Mouse (Mus musculus) limb, embryonic 11.5 days (tissue): ENCODE measurements around the gene Acsl1. TPM values are rescaled to one million over a fixed set of nuclear protein-coding genes. Genes with fewer than 3 reads are reported as not detected.

Experiments used
- ATAC-seq: fragments of 200-750 bp; cut with Nextera tagmentation; 2 replicates; pipeline ENCODE4 v1.8.0; 2017; ENCODE audit warnings: low read depth; ENCODE audit not compliant: insufficient number of reproducible peaks, low FRiP score, low TSS enrichment
- DNase-seq: peaks from one replicate; pipeline ENCODE4 v3.0.0-alpha.2; 2015; ENCODE audit warnings: low spot score
- H3K27ac ChIP-seq: fragments of 300-500 bp; sonication (generic); replicated peaks from 2 replicates; pipeline ENCODE4 v1.5.1; 2014; ENCODE audit warnings: low read depth, mild to moderate bottlenecking, low read length
- H3K27me3 ChIP-seq: fragments of 300-500 bp; sonication (generic); 2 replicates; pipeline ENCODE4 v1.6.1; 2014; ENCODE audit warnings: mild to moderate bottlenecking, low read length, mixed read lengths; ENCODE audit not compliant: control insufficient read depth, insufficient read depth
- H3K36me3 ChIP-seq: fragments of 300-500 bp; sonication (generic); 2 replicates; pipeline ENCODE4 v1.6.1; 2014; ENCODE audit warnings: mild to moderate bottlenecking, low read length, moderate library complexity, mixed read lengths; ENCODE audit not compliant: control insufficient read depth, insufficient read depth
- H3K4me1 ChIP-seq: fragments of 300-500 bp; sonication (generic); 2 replicates; pipeline ENCODE4 v1.6.1; 2014; ENCODE audit warnings: low read length, mixed read lengths; ENCODE audit not compliant: control insufficient read depth, insufficient read depth
- H3K4me2 ChIP-seq: fragments of 300-500 bp; sonication (generic); 2 replicates; pipeline ENCODE4 v1.6.1; 2014; ENCODE audit warnings: low read depth, mild to moderate bottlenecking, moderate library complexity; ENCODE audit not compliant: severe bottlenecking
- H3K4me3 ChIP-seq: fragments of 300-500 bp; sonication (generic); 2 replicates; pipeline ENCODE4 v1.5.1; 2014; ENCODE audit warnings: low read depth, low read length
- H3K9ac ChIP-seq: fragments of 300-500 bp; sonication (generic); 2 replicates; pipeline ENCODE4 v1.6.1; 2014; ENCODE audit warnings: mild to moderate bottlenecking, low read length
- H3K9me3 ChIP-seq: fragments of 300-500 bp; sonication (generic); 2 replicates; pipeline ENCODE4 v1.6.1; 2016; ENCODE audit warnings: low read length; ENCODE audit not compliant: control insufficient read depth
- WGBS: fragments of 180-500 bp; shearing (Covaris S2); extraction: QIAGEN DNeasy Blood & Tissue Kit; methylation state at CpG from one replicate; pipeline ENCODE4 v1.1.7; 2014; 5-methylcytosine and 5-hydroxymethylcytosine counted together
- polyA plus RNA-seq: library from polyadenylated mRNA; unstranded; fragments of >200 nt; fragmentation: Nextera tagmentation; extraction: Ambion mirVana; gene quantifications from 2 replicates; pipeline ENCODE4 v1.2.1, GENCODE M21; 2014

Acsl1 gene
- polyA plus RNA-seq, 1 experiment from 2014 or later, result 6.9 TPM

DNA sequence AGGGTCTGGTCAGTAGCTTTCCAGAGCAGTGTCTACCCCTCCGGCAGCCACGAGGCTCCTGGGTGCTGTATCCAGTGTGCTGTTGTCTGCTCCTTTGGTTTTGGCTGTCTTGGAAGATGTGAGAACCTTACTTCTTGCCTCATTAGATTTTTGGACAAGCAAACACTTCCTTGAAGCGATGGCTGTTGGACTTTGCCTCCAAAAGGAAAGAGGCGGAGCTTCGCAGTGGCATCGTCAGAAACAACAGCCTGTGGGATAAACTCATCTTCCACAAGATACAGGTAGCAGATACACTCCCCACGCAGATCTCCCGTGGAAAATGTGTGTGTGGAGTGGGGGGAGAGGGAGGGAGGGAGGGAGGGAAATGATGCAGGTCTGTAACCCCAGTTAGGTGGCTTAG is 55.3 kb downstream of the Acsl1 start:
- no peak for ATAC-seq

DNA sequence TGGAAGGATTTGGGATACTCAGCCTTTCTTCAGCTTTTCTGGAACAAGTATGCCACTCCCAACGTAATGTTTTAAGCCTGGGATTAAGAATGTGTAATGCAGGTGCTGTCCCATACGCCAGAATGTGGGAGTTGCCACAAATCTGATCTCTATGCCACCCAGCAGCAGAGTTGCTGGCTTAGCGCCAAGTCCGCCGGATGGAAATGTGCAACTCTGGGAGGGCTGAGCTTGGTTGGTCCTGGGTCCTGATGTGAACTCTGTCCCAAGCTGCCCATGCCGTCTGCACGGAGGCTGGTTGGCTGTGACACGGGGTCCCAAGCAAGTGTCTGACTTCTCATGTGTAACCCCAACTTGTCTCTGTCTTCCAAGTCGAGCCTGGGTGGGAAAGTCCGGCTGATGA is 56.0 kb downstream of the Acsl1 start:
- Histone ChIP-seq H3K9ac (no peak overlapping the region), H3K27ac (no peak overlapping the region), H3K4me1 (no peaks in the 10 kb centered on the region), H3K27me3 (no peaks in the 10 kb centered on the region), H3K9me3 (no peaks in the 10 kb centered on the region), H3K4me3 (no peak overlapping the region), H3K36me3 (no peaks in the 10 kb centered on the region), H3K4me2 (no peak overlapping the region)
- 84% methylated on average over 10 of the region's 10 CpGs for WGBS
- no peak for DNase-seq
- no peak for ATAC-seq

More for the DNA sequence above, 55.3 kb downstream of the Acsl1 start:
- DNase-seq, result no peak
- peaks cover 2% of the 10 kb centered on the region; the same call in 1 of the 2 replicates for H3K36me3 ChIP-seq
- no peaks in the 10 kb centered on the region for H3K27me3 ChIP-seq
- 91% methylated on average over 8 of the region's 8 CpGs for WGBS
- H3K9ac ChIP-seq, result no peak overlapping the region
- H3K27ac ChIP-seq, result no peak overlapping the region
- H3K4me2 ChIP-seq, result no peak overlapping the region
- H3K4me3 ChIP-seq, result no peak overlapping the region
- no peaks in the 10 kb centered on the region for H3K4me1 ChIP-seq
- no peaks in the 10 kb centered on the region for H3K9me3 ChIP-seq

DNA sequence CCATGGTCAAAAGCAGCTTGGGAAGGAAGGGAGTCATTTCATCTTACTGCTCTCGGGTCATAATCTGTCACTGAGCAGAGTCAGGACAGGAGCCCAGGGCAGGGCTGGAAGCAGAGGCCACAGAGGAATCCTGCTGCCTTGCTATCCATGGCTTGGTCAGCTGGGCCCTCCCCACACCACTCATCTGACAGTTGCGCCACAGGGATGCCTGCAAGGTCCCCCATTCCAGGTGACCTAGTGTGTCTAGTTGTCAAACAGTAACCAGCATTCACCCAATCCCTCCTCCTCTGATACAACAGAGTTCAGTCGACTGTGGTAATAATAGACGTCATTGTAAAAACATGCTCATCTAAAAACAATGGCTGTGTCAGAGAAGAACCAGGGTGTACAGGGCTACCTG is 58.7 kb downstream of the Acsl1 start:
- Histone ChIP-seq H3K36me3 (no peaks in the 10 kb centered on the region), H3K9ac (no peak overlapping the region), H3K27ac (no peak overlapping the region), H3K4me2 (no peak overlapping the region), H3K4me1 (no peaks in the 10 kb centered on the region), H3K9me3 (no peaks in the 10 kb centered on the region), H3K27me3 (no peaks in the 10 kb centered on the region), H3K4me3 (no peak overlapping the region)
- WGBS, result 82% methylated on average over 4 of the region's 4 CpGs
- ATAC-seq, result no peak
- DNase-seq, result no peak

DNA sequence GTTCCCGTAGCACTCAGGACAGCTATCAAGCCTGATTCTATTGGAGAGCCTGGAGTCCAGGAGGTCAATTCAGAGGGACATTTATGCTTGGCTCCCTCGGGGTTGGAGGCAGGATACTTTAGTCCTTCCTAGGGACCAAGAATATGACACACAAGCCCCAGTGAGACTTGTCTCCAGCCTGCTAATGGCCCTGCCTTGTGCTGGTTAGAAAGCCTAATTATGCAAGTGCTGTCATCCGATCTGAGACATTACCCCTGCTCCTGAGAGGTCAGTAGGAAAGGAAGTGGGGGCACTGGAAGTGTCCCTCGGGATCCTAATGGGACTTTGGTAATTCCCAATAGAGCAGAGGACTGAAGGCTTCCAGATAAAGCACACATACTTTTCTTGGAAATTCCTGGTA is 59.7 kb downstream of the Acsl1 start:
- Histone ChIP-seq H3K4me2 (no peak overlapping the region), H3K9me3 (no peaks in the 10 kb centered on the region), H3K4me3 (no peak overlapping the region), H3K27ac (no peak overlapping the region), H3K4me1 (no peaks in the 10 kb centered on the region), H3K36me3 (no peaks in the 10 kb centered on the region), H3K9ac (no peak overlapping the region), H3K27me3 (no peaks in the 10 kb centered on the region)
- 18% methylated on average over 4 of the region's 4 CpGs for WGBS
- DNase-seq (no peak), ATAC-seq (no peak)

DNA sequence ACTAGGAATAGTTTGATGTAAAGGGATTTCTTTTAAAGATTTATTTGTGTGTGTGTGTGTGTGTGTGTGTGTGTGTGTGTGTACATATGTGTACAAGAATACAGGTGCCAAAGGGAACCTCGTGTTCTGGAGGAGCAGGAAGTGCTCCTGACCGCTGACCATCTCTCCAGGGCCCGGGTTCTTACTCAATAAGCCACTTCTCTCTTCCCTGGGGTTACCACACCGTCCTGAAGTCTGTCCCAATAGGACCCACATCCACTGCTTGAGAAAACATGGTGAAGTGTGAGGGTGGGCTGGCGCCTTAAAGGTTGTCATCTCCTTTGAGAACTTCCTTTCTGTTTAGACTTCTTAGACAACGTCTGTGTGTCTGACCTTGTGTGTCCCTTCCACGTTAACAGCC is 63.1 kb downstream of the Acsl1 start:
- no peaks in the 10 kb centered on the region for H3K9me3 ChIP-seq
- no peak overlapping the region for H3K9ac ChIP-seq
- H3K4me2 ChIP-seq, result no peak overlapping the region
- no peak overlapping the region for H3K4me3 ChIP-seq
- H3K4me1 ChIP-seq, result no peaks in the 10 kb centered on the region
- no peak overlapping the region for H3K27ac ChIP-seq
- ATAC-seq (no peak), DNase-seq (no peak)
- WGBS, result 87% methylated on average over 7 of the region's 7 CpGs
- no peaks in the 10 kb centered on the region for H3K27me3 ChIP-seq
- H3K36me3 ChIP-seq, result no peaks in the 10 kb centered on the region

DNA sequence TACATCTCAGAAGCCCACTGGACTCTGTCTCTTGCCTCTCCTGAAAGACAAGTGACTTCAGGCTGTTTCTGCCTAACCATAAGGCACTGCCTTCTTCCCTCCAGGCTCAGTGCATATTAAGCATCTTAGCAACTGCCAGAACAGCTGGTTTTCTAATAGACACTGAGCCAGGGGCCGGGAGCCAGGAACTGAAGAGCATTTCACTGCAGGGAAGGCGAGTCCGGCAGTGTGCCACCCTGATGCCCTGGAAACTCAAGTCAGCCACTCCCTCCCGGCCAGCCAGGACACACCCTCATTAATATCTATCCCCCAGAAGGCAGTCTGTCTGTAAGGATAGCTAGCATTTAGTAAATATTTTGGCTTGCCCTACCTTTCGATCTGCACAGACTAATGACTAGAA is 68.9 kb downstream of the Acsl1 start:
- WGBS, result 72% methylated on average over 5 of the region's 5 CpGs
- no peak for DNase-seq
- no peaks in the 10 kb centered on the region for H3K27me3 ChIP-seq
- no peaks in the 10 kb centered on the region for H3K9me3 ChIP-seq
- no peak overlapping the region for H3K4me3 ChIP-seq
- no peaks in the 10 kb centered on the region for H3K4me1 ChIP-seq
- ATAC-seq, result no peak
- H3K36me3 ChIP-seq, result no peaks in the 10 kb centered on the region
- no peak overlapping the region for H3K27ac ChIP-seq
- no peak overlapping the region for H3K4me2 ChIP-seq
- no peak overlapping the region for H3K9ac ChIP-seq

DNA sequence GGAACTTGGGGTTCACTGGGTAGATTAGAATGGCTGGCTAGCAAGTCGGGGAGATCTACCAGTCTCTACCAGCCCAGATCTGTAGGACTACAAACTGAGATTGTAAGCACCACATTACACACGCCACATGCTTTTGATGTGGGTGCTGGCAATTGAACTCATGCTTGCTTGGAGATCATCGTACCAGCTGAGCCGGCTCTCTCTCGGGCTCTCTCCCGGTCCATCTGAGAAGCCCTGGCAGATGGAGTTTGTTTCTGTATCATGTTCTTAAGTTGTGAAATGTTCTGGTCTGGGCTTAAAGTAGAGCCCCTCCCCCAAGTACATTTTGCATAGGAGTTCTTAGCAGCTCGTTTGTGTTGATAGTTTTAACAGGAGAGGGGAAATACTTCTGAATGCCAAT is 72.4 kb downstream of the Acsl1 start:
- 81% methylated on average over 7 of the region's 7 CpGs for WGBS
- H3K9ac ChIP-seq, result no peak overlapping the region
- no peak overlapping the region for H3K4me3 ChIP-seq
- H3K4me1 ChIP-seq, result no peaks in the 10 kb centered on the region
- H3K4me2 ChIP-seq, result no peak overlapping the region
- DNase-seq (no peak), ATAC-seq (no peak)
- no peaks in the 10 kb centered on the region for H3K36me3 ChIP-seq
- H3K9me3 ChIP-seq, result no peaks in the 10 kb centered on the region
- no peaks in the 10 kb centered on the region for H3K27me3 ChIP-seq
- no peak overlapping the region for H3K27ac ChIP-seq

DNA sequence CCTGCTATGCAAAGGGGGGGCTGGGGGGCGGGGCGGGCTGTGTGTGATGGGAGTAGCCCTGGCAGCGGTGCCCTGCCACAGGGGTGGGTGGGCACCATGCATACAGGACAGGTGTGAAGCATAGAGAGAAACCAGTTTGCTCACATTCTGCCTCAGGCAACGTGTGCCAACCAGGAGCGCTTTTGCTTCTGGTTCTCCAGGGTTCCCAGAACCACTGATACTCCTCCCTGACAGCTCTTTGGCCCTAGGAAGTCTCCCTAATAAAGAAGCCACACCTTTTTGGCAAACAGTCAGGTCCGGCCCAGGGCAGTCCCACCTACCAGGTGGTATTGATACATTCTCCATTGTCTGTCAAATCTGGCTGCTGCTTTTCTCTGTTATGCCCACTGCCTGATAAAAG is 72.8 kb downstream of the Acsl1 start:
- ATAC-seq, result no peak
- Histone ChIP-seq H3K27me3 (no peaks in the 10 kb centered on the region), H3K9me3 (no peaks in the 10 kb centered on the region), H3K4me1 (no peaks in the 10 kb centered on the region), H3K9ac (no peak overlapping the region), H3K36me3 (no peaks in the 10 kb centered on the region), H3K4me3 (no peak overlapping the region), H3K27ac (no peak overlapping the region), H3K4me2 (no peak overlapping the region)
- no peak for DNase-seq
- WGBS, result 82% methylated on average over 6 of the region's 6 CpGs

DNA sequence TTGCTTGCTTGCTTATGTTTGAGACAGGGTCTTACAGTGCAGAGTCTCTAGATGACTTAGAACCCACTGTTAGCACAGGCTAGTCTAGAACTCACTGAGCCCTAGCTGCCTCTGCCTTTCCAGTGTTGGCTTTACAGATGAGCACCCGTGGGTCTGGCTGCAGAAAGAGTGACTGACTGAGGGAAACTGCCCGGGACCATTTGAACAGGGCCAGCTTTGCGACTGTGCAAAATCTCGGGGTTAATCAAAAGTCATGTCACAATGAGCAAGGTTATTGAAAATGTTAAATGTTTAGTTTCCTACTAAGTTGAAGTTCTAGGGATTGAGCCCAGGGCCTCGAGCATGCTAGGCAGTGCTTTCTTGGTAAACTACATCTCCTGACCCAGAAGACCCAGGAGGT is 75.0 kb downstream of the Acsl1 start:
- Histone ChIP-seq H3K4me3 (no peak overlapping the region), H3K4me2 (no peak overlapping the region), H3K27ac (no peak overlapping the region), H3K27me3 (no peaks in the 10 kb centered on the region), H3K36me3 (no peaks in the 10 kb centered on the region), H3K4me1 (no peaks in the 10 kb centered on the region), H3K9me3 (no peaks in the 10 kb centered on the region), H3K9ac (no peak overlapping the region)
- DNase-seq (no peak), ATAC-seq (no peak)
- 89% methylated on average over 5 of the region's 5 CpGs for WGBS
